Mouse (Mus musculus): Measurements from ENCODE around the gene Hadha. TPM values are rescaled to one million over a fixed set of nuclear protein-coding genes. Genes with fewer than 3 reads are reported as not detected.
A peak's percentile ranks its signal among the peaks of the same experiment; 100 is the strongest.

Hadha gene
- polyA plus RNA-seq, 1 experiment from 2014 or later, result 118 TPM

- Histone ChIP-seq H3K4me1 (ENCODE audit: control insufficient read depth, low read depth, low read length) (peaks cover 7% of the 10 kb centered on the region), H3K36me3 (ENCODE audit: control insufficient read depth, insufficient read depth) (peaks cover 34% of the 10 kb centered on the region), H3K4me3 (ENCODE audit: low read depth, low read length) (peak overlapping the region; percentile 91), H3K27me3 (ENCODE audit: control insufficient read depth, insufficient read depth, low read depth, low read length) (no peaks in the 10 kb centered on the region), H3K27ac (ENCODE audit: low read length) (0 out of 2 replicates have a peak overlapping the region, but pooled peaks have one; percentile 5), H3K9ac (ENCODE audit: low read depth, low read length) (peak overlapping the region; percentile 89), H3K4me2 (ENCODE audit: low read depth, low read length) (peak overlapping the region; percentile 72), H3K9me3 (replicated peaks; ENCODE audit: control insufficient read depth, low read length) (no peaks in the 10 kb centered on the region)
- 17% methylated on average over 3 of the region's 3 CpGs for WGBS (ENCODE audit: insufficient replicate concordance)
- ATAC-seq (ENCODE audit: low read depth), result no peak
Observed at GRCm38 (mm10) chr5:30072377-30072776, 82.6 kb downstream of the Hadha start.

GRCm38 (mm10) chr5:30071677-30072076, 83.3 kb downstream of the Hadha start:
- Histone ChIP-seq H3K36me3 (ENCODE audit: control insufficient read depth, insufficient read depth) (peaks cover 39% of the 10 kb centered on the region), H3K27ac (ENCODE audit: low read length) (no peak overlapping the region), H3K4me3 (ENCODE audit: low read depth, low read length) (peak overlapping the region; percentile 91), H3K4me2 (ENCODE audit: low read depth, low read length) (peak overlapping the region; percentile 72), H3K9me3 (replicated peaks; ENCODE audit: control insufficient read depth, low read length) (no peaks in the 10 kb centered on the region), H3K27me3 (ENCODE audit: control insufficient read depth, insufficient read depth, low read depth, low read length) (no peaks in the 10 kb centered on the region), H3K4me1 (ENCODE audit: control insufficient read depth, low read depth, low read length) (peaks cover 7% of the 10 kb centered on the region), H3K9ac (ENCODE audit: low read depth, low read length) (peak overlapping the region; percentile 89)
- 60% methylated on average over 6 of the region's 6 CpGs for WGBS (ENCODE audit: insufficient replicate concordance)
- no peak for ATAC-seq (ENCODE audit: low read depth)

MicroRNAs encoded within 50 kb of the gene (microRNA counts, 519-probe panel; counts per million panel counts)
- 1,869 counts per million, percentile 22 among the panel's probes with 10 or more counts for microRNA mmu-miR-1960

Small RNAs within 50 kb of the gene (microRNA-seq; reads per million reads assigned to microRNA genes)
- 3.7 reads per million, percentile 12 among the genes with 10 or more reads in this experiment for gene Mir1960

Other genes starting within 250 kb of the Hadha start
- 0.37 and 0.41 TPM in 2 replicates for gene Il6, start 142.0 kb downstream of the Hadha start, polyA plus RNA-seq (2015; fragmentation: Nextera tagmentation; extraction: Ambion mirVana)
- gene Tyms, start 81.5 kb downstream of the Hadha start, polyA plus RNA-seq (2015; fragmentation: Nextera tagmentation; extraction: Ambion mirVana), result 174 and 200 TPM in 2 replicates
- gene Garem2, start 50.0 kb downstream of the Hadha start, polyA plus RNA-seq (2015; fragmentation: Nextera tagmentation; extraction: Ambion mirVana), result 0.02 TPM in 1 of 2 replicates, not detected in the other
- gene 3110082J24Rik, start 49.1 kb downstream of the Hadha start, polyA plus RNA-seq (2015; fragmentation: Nextera tagmentation; extraction: Ambion mirVana), result not detected in 2 replicates
- 163 and 169 TPM in 2 replicates for gene Hadhb, start 86 bp upstream of the Hadha start, polyA plus RNA-seq (2015; fragmentation: Nextera tagmentation; extraction: Ambion mirVana)
- gene Adgrf3, start 50.6 kb upstream of the Hadha start, polyA plus RNA-seq (2015; fragmentation: Nextera tagmentation; extraction: Ambion mirVana), result 0.02 TPM in 1 of 2 replicates, not detected in the other
- 11.7 and 12.5 TPM in 2 replicates for gene Selenoi, start 77.4 kb upstream of the Hadha start, polyA plus RNA-seq (2015; fragmentation: Nextera tagmentation; extraction: Ambion mirVana)
- 1.8 and 2.0 TPM in 2 replicates for gene Drc1, start 126.2 kb upstream of the Hadha start, polyA plus RNA-seq (2015; fragmentation: Nextera tagmentation; extraction: Ambion mirVana)